Mouse (Mus musculus) forebrain, embryonic 14.5 days (tissue): ENCODE measurements at regions not wholly inside any gene's neighbourhood (a gene's known extent, or its start where the extent isn't known, plus 50 kb on each side); places are given as distances from the start of the nearest gene placed in this dataset.
A peak's percentile ranks its signal among the peaks of the same experiment; 100 is the strongest.
"Not testable (repeated sequence)": the region's sequence is repeated elsewhere in the genome, so short reads cannot be mapped to it uniquely, and the experiment has no call there.

ENCODE experiments used
- ATAC-seq: fragments of 200-750 bp; cut with Nextera tagmentation; 2 replicates; pipeline ENCODE4 v1.8.0; 2017; ENCODE audit warnings: mild to moderate bottlenecking, moderate library complexity
- DNase-seq: peaks from one replicate; pipeline ENCODE4 v3.0.0-alpha.2; 2015; ENCODE audit warnings: low spot score
- H3K27ac ChIP-seq: fragments of 300-500 bp; sonication (generic); 2 replicates; pipeline ENCODE4 v1.5.1; 2014; ENCODE audit warnings: low read depth, mild to moderate bottlenecking, control low read depth, low read length, moderate library complexity
- H3K27me3 ChIP-seq: fragments of 300-500 bp; sonication (generic); replicated peaks from 2 replicates; pipeline ENCODE4 v1.6.1; 2014; ENCODE audit warnings: low read length, control low read depth, mixed read lengths; ENCODE audit not compliant: control insufficient read depth, insufficient read depth
- H3K36me3 ChIP-seq: fragments of 300-500 bp; sonication (generic); 2 replicates; pipeline ENCODE4 v1.6.1; 2014; ENCODE audit warnings: low read length, control low read depth; ENCODE audit not compliant: control insufficient read depth, insufficient read depth
- H3K4me1 ChIP-seq: fragments of 300-500 bp; sonication (generic); 2 replicates; pipeline ENCODE4 v1.6.1; 2014; ENCODE audit warnings: antibody characterized with exemption, low read length, control low read depth; ENCODE audit not compliant: control insufficient read depth, insufficient read depth
- H3K4me2 ChIP-seq: fragments of 300-500 bp; sonication (generic); 2 replicates; pipeline ENCODE4 v1.6.1; 2014; ENCODE audit warnings: mild to moderate bottlenecking, control low read depth, low read length
- H3K4me3 ChIP-seq: fragments of 300-500 bp; sonication (generic); 2 replicates; pipeline ENCODE4 v1.5.1; 2014; ENCODE audit warnings: low read depth, low read length, control low read depth
- H3K9ac ChIP-seq: fragments of 300-500 bp; sonication (generic); 2 replicates; pipeline ENCODE4 v1.6.1; 2014; ENCODE audit warnings: mild to moderate bottlenecking, low read length, control low read depth, moderate library complexity
- H3K9me3 ChIP-seq: fragments of 300-500 bp; sonication (generic); replicated peaks from 2 replicates; pipeline ENCODE4 v1.6.1; 2016; ENCODE audit warnings: low read length, control low read depth, mixed read lengths; ENCODE audit not compliant: control insufficient read depth
- WGBS: fragments of 180-500 bp; shearing (Covaris S2); extraction: QIAGEN DNeasy Blood & Tissue Kit; methylation state at CpG from one replicate; pipeline ENCODE4 v1.1.7; 2014; 5-methylcytosine and 5-hydroxymethylcytosine counted together

GRCm38 (mm10) chr16:77749474-77749873 lies 147.6 kb upstream of the Gm11146 start:
- Histone ChIP-seq H3K9me3 (no peaks in the 10 kb centered on the region), H3K4me3 (no peak overlapping the region), H3K27ac (no peak overlapping the region), H3K36me3 (no peaks in the 10 kb centered on the region), H3K27me3 (no peaks in the 10 kb centered on the region), H3K9ac (no peak overlapping the region), H3K4me2 (no peak overlapping the region), H3K4me1 (no peaks in the 10 kb centered on the region)
- WGBS, result 99% methylated on average over 2 of the region's 2 CpGs
- ATAC-seq, result no peak
- no peak for DNase-seq

DNA sequence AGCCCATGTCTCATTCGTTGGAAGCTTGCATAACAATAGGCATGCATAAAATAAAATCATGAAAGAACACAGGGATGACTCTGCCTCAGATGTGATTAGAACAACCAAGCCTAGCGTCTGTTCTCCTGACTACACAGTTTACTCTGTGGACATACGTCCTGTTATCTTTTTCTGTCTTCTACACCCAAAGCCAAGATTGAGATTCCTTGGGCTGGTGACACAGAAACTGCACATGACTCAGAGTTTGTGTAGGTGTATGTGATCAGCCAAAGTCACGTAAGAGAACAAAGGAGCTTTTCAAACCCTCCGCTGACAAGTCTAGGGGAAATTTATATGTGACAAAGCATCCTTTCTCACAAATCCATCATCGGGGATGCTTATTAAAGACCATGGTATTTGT lies 141.9 kb upstream of the Gm11146 start:
- H3K36me3 ChIP-seq, result no peaks in the 10 kb centered on the region
- H3K27ac ChIP-seq, result no peak overlapping the region
- ATAC-seq, result no peak
- H3K4me2 ChIP-seq, result no peak overlapping the region
- H3K27me3 ChIP-seq, result no peaks in the 10 kb centered on the region
- no peaks in the 10 kb centered on the region for H3K9me3 ChIP-seq
- WGBS, result 84% methylated on average over 6 of the region's 6 CpGs
- DNase-seq, result no peak
- H3K4me1 ChIP-seq, result no peaks in the 10 kb centered on the region
- no peak overlapping the region for H3K9ac ChIP-seq
- no peak overlapping the region for H3K4me3 ChIP-seq

DNA sequence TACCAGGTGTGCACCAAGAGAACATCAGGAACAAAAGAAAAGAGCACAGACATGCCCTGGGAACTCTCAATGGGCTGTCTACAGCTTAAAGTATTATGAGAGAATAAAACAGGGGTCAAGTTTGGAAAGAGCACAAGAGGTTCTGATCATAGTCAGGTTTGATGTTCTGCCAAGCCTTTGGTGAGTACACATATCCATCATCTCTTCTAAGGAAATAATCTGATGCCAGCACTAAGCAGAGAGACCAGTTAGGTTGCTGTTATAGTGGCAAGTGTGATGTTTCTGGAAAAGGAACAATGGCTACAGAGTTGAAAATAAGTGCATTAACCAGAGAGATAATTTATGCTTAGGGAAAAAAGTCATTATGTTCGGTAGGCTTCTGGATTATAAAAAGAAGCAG lies 136.9 kb upstream of the Gm11146 start:
- Histone ChIP-seq H3K9ac (no peak overlapping the region), H3K9me3 (no peaks in the 10 kb centered on the region), H3K4me1 (no peaks in the 10 kb centered on the region), H3K4me3 (no peak overlapping the region), H3K27me3 (no peaks in the 10 kb centered on the region), H3K4me2 (no peak overlapping the region), H3K27ac (no peak overlapping the region), H3K36me3 (no peaks in the 10 kb centered on the region)
- no peak for DNase-seq
- WGBS, result 63% methylated on average over 1 of the region's 1 CpGs
- no peak for ATAC-seq

DNA sequence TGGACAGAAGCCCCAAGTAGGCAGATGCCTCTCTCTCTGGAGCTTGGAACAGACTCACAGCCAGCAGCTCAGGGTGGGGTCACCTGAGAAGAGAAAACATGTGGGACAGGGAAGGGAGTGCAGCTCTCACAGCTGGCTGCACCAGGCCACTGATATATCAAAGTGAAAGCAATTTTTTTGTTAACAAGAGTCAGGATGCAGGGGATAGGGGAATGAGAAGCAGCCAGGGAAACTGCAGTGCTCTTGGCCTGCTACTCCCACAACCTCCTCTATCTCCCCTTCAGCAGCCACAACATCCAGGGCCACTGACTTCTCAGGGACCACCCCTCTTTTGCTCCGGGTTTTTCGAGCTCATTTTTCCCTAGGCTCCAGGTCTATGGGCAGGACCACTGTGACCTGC lies 117.5 kb upstream of the Gm11146 start:
- DNase-seq (no peak), ATAC-seq (no peak)
- Histone ChIP-seq H3K4me1 (no peaks in the 10 kb centered on the region), H3K27ac (no peak overlapping the region), H3K4me2 (no peak overlapping the region), H3K4me3 (no peak overlapping the region), H3K36me3 (no peaks in the 10 kb centered on the region), H3K9ac (no peak overlapping the region), H3K9me3 (no peaks in the 10 kb centered on the region), H3K27me3 (no peaks in the 10 kb centered on the region)
- WGBS, result 96% methylated on average over 2 of the region's 2 CpGs

DNA sequence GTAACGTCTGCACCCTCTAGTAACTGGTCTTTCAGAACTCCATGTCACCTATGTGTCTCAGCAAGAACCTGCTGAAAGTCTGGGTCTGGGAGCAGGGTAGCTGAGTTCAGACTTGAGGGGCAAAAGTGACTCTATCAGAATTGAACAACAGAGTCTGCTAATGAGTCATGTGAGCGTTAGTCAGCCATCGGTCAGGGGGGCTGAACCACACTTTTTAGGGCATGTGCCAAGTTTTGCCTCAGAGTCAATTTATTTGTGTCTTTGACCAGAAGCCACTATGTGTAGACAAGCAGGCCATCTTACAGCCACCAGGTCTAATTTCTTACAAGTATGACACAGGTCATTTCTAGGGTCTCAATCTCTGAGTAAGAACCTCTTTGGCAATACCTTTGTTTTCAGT lies 115.9 kb upstream of the Gm11146 start:
- ATAC-seq, H3K9me3 ChIP-seq, H3K4me3 ChIP-seq, H3K4me1 ChIP-seq, H3K4me2 ChIP-seq, DNase-seq, H3K36me3 ChIP-seq, H3K27ac ChIP-seq, H3K9ac ChIP-seq, H3K27me3 ChIP-seq: not testable (repeated sequence)
- 83% methylated on average over 3 of the region's 3 CpGs for WGBS

- Histone ChIP-seq H3K36me3 (no peaks in the 10 kb centered on the region), H3K9me3 (no peaks in the 10 kb centered on the region), H3K9ac (no peak overlapping the region), H3K27ac (no peak overlapping the region), H3K4me1 (no peaks in the 10 kb centered on the region), H3K4me2 (no peak overlapping the region), H3K4me3 (no peak overlapping the region), H3K27me3 (no peaks in the 10 kb centered on the region)
- ATAC-seq (no peak), DNase-seq (no peak)
- WGBS, result 89% methylated on average over 6 of the region's 6 CpGs
These were observed 102.8 kb upstream of the Gm11146 start for GRCm38 (mm10) chr16:77704726-77705125.

- ATAC-seq, result no peak
- DNase-seq, result no peak
- no peak overlapping the region for H3K4me2 ChIP-seq
- no peak overlapping the region for H3K27ac ChIP-seq
- 95% methylated on average over 1 of the region's 1 CpGs for WGBS
- H3K4me1 ChIP-seq, result no peaks in the 10 kb centered on the region
- H3K27me3 ChIP-seq, result no peaks in the 10 kb centered on the region
- H3K36me3 ChIP-seq, result no peaks in the 10 kb centered on the region
- H3K4me3 ChIP-seq, result no peak overlapping the region
- no peaks in the 10 kb centered on the region for H3K9me3 ChIP-seq
- no peak overlapping the region for H3K9ac ChIP-seq
These were observed 93.5 kb upstream of the Gm11146 start for GRCm38 (mm10) chr16:77695443-77695842.

- ATAC-seq (no peak), DNase-seq (no peak)
- H3K4me2 ChIP-seq, result no peak overlapping the region
- H3K4me1 ChIP-seq, result peaks cover 18% of the 10 kb centered on the region
- H3K9ac ChIP-seq, result no peak overlapping the region
- H3K27ac ChIP-seq, result 0 out of 2 replicates have a peak overlapping the region, but pooled peaks have one; percentile 35
- no peak overlapping the region for H3K4me3 ChIP-seq
- H3K36me3 ChIP-seq, result no peaks in the 10 kb centered on the region
- H3K27me3 ChIP-seq, result no peaks in the 10 kb centered on the region
- H3K9me3 ChIP-seq, result no peaks in the 10 kb centered on the region
- 87% methylated on average over 4 of the region's 4 CpGs for WGBS
These were observed 85.4 kb upstream of the Gm11146 start for GRCm38 (mm10) chr16:77687056-77687839.

DNA sequence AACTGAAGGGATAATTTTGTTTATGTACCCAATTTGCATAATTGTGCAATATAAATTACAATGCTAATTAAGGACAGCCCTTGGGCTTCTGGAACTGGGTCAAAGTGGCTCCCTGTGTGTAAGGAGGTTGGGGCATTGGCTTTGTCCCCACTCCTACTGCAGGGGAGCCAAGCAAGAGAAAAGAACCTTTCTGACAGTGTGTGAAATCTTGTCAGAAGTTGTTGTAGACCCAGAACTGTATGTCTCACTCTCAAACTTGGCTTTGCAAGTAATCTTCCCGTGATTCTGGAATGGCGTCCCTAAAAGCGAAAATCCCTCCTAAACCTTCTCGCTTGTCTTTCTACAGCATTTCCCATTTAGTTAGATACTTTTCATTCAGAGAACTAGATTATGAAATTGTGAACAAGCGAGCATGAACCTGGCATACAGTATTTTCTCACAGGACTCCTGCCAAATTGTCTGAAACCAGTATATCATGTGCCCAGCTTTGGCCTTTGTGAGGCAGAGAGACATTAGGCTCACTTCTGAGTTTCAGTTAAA lies 83.8 kb upstream of the Gm11146 start:
- ATAC-seq, result peak; percentile 95
- DNase-seq, result peak; percentile 94
- no peak overlapping the region for H3K9ac ChIP-seq
- no peaks in the 10 kb centered on the region for H3K36me3 ChIP-seq
- H3K27ac ChIP-seq, result peak overlapping the region; percentile 76
- 34% methylated on average over 5 of the region's 5 CpGs for WGBS
- H3K9me3 ChIP-seq, result no peaks in the 10 kb centered on the region
- 0 out of 2 replicates have a peak overlapping the region, but pooled peaks have one; percentile 12 for H3K4me2 ChIP-seq
- no peaks in the 10 kb centered on the region for H3K27me3 ChIP-seq
- H3K4me3 ChIP-seq, result no peak overlapping the region
- H3K4me1 ChIP-seq, result peaks cover 18% of the 10 kb centered on the region
